ENCODE assay signal across 8 mouse cellular contexts in genomic region chr12:3236163-3236641, GRCm38 (mm10).
DNase-seq lines count a peak whose midpoint lies in the region; ATAC-seq and TF ChIP-seq lines count a peak whose summit lies in the region.

No protein-coding gene starts in this region.

- intact Hi-C loops in left cerebral cortex, adult 2 months (cut with DNase I), result loop anchor here (2.0 kb wide), 2 partner anchors 155 to 191 kb away; partner anchors contain the start of gene Asxl2
- intact Hi-C loops in left cerebral cortex, postnatal 25 days (cut with DNase I), result no loop called here

- WGBS in forebrain, embryonic 13.5 days, result 65% methylated on average over 14 of the region's 14 CpGs
- 72% methylated on average over 14 of the region's 14 CpGs for WGBS in limb, embryonic 14.5 days
- 64% methylated on average over 14 of the region's 14 CpGs for WGBS in stomach, embryonic 14.5 days

- H3K4me3 ChIP-seq in left cerebral cortex, adult 2 months, result peak overlapping the region; percentile 79
- H3K4me3 ChIP-seq in bone marrow macrophage, adult 2 months (ENCODE audit: insufficient read depth, low read length), result peak overlapping the region; percentile 85
- peak overlapping the region; percentile 56 for H3K4me3 ChIP-seq in forebrain, embryonic 13.5 days
- peak overlapping the region; percentile 67 for H3K4me3 ChIP-seq in limb, embryonic 14.5 days (replicated peaks; ENCODE audit: low read length)
- H3K4me3 ChIP-seq in stomach, embryonic 14.5 days (ENCODE audit: low read depth, low read length), result peak overlapping the region; percentile 38

- no peak for TF ChIP-seq POLR2A in bone marrow macrophage, adult 2 months (IDR thresholded peaks at IDR 0.05; ENCODE audit: borderline replicate concordance, low read depth, low read length)
- no peak for TF ChIP-seq POLR2A in limb, embryonic 14.5 days (IDR thresholded peaks at IDR 0.05; ENCODE audit: borderline replicate concordance, extremely low read depth, insufficient read depth, insufficient read length)

- peak in 1 of 2 experiments; percentile 23 for DNase-seq in left cerebral cortex, adult 2 months (ENCODE audit: extremely low spot score in 1 of 2, low spot score in 2 of 2)
- DNase-seq in left cerebral cortex, postnatal 25 days (ENCODE audit: low spot score in 2 of 2), result no peak
- no peak for DNase-seq in limb, embryonic 14.5 days (ENCODE audit: low spot score)
- DNase-seq in urinary bladder, postnatal 10 days (ENCODE audit: low spot score), result no peak
- no peak for DNase-seq in gastrocnemius, postnatal 25 days

- H3K4me2 ChIP-seq in forebrain, embryonic 13.5 days, result peak overlapping the region; percentile 62
- peak overlapping the region; percentile 49 for H3K4me2 ChIP-seq in limb, embryonic 14.5 days (replicated peaks; ENCODE audit: low read depth, low read length, severe bottlenecking)
- H3K4me2 ChIP-seq in stomach, embryonic 14.5 days (replicated peaks; ENCODE audit: low read depth, low read length), result peak overlapping the region; percentile 33

- H3K27ac ChIP-seq in left cerebral cortex, adult 2 months, result peak overlapping the region; percentile 93
- peak overlapping the region; percentile 81 for H3K27ac ChIP-seq in bone marrow macrophage, adult 2 months (ENCODE audit: insufficient read depth, low read depth, low read length)
- H3K27ac ChIP-seq in forebrain, embryonic 13.5 days, result peak overlapping the region; percentile 82
- 0 out of 2 replicates have a peak overlapping the region, but pooled peaks have one; percentile 87 for H3K27ac ChIP-seq in limb, embryonic 14.5 days (replicated peaks; ENCODE audit: low read depth, low read length)
- no peak overlapping the region for H3K27ac ChIP-seq in stomach, embryonic 14.5 days (ENCODE audit: low read length)

- H3K4me1 ChIP-seq in bone marrow macrophage, adult 2 months (ENCODE audit: control insufficient read depth, insufficient read depth, low read length), result no peaks in the 10 kb centered on the region
- peaks cover 4% of the 10 kb centered on the region; the same call in 1 of the 2 replicates for H3K4me1 ChIP-seq in forebrain, embryonic 13.5 days
- peaks cover 3% of the 10 kb centered on the region; the same call in 1 of the 2 replicates for H3K4me1 ChIP-seq in limb, embryonic 14.5 days (ENCODE audit: control insufficient read depth, insufficient read depth, low read length)
- H3K4me1 ChIP-seq in stomach, embryonic 14.5 days (ENCODE audit: control insufficient read depth, insufficient read depth, low read length), result no peaks in the 10 kb centered on the region

- ATAC-seq in forebrain, embryonic 13.5 days, result no peak
- no peak for ATAC-seq in limb, embryonic 14.5 days (ENCODE audit: low FRiP score, low read depth)
- peak; percentile 8; the same call in 1 of the 2 replicates for ATAC-seq in stomach, embryonic 14.5 days (ENCODE audit: insufficient number of reproducible peaks, insufficient read depth, low FRiP score, low read depth)

- no peak for TF ChIP-seq CTCF in left cerebral cortex, adult 2 months (IDR thresholded peaks at IDR 0.05)
- TF ChIP-seq CTCF in bone marrow macrophage, adult 2 months (IDR thresholded peaks at IDR 0.05; ENCODE audit: low read depth, low read length), result no peak

- peaks cover 5% of the 10 kb centered on the region; the same call in 1 of the 2 replicates for H3K9me3 ChIP-seq in forebrain, embryonic 13.5 days (replicated peaks)
- peaks cover 4% of the 10 kb centered on the region; the same call in 1 of the 2 replicates for H3K9me3 ChIP-seq in limb, embryonic 14.5 days (ENCODE audit: control insufficient read depth, low read length)
- no peaks in the 10 kb centered on the region for H3K9me3 ChIP-seq in stomach, embryonic 14.5 days (ENCODE audit: control insufficient read depth, low read depth, low read length)

- no peaks in the 10 kb centered on the region for H3K27me3 ChIP-seq in forebrain, embryonic 13.5 days
- H3K27me3 ChIP-seq in limb, embryonic 14.5 days (ENCODE audit: control insufficient read depth, insufficient read depth, low read length), result no peaks in the 10 kb centered on the region
- no peaks in the 10 kb centered on the region for H3K27me3 ChIP-seq in stomach, embryonic 14.5 days (ENCODE audit: control insufficient read depth, insufficient read depth, low read length)

- peaks cover 42% of the 10 kb centered on the region for H3K36me3 ChIP-seq in forebrain, embryonic 13.5 days (ENCODE audit: poor library complexity, severe bottlenecking)
- H3K36me3 ChIP-seq in limb, embryonic 14.5 days (ENCODE audit: control insufficient read depth, insufficient read depth, low read length), result peaks cover 34% of the 10 kb centered on the region
- peaks cover 22% of the 10 kb centered on the region for H3K36me3 ChIP-seq in stomach, embryonic 14.5 days (ENCODE audit: control insufficient read depth, insufficient read depth, low read length)

- no peak overlapping the region; the same call in 1 of the 2 replicates for H3K9ac ChIP-seq in forebrain, embryonic 13.5 days
- no peak overlapping the region for H3K9ac ChIP-seq in limb, embryonic 14.5 days (ENCODE audit: low read depth, low read length, severe bottlenecking)
- no peak overlapping the region for H3K9ac ChIP-seq in stomach, embryonic 14.5 days (replicated peaks; ENCODE audit: low read depth, low read length)
